Mouse (Mus musculus): ENCODE results near the gene Lsm12. TPM values are rescaled to one million over a fixed set of nuclear protein-coding genes. Genes with fewer than 3 reads are reported as not detected.

The Lsm12 gene
- polyA plus RNA-seq (2014; fragmentation: Illumina TruSeq; extraction: RNeasy Lipid Tissue Mini Kit (QIAGEN cat#74804); ENCODE audit: low replicate concordance): 50.0 TPM

GRCm38 (mm10) chr11:102184646-102185495 is at the start of gene Lsm12:
Gene Lsm12 (minus strand): TSS chr11:102185296.

GRCm38 (mm10) chr11:102230006-102230741 is 45.1 kb upstream of the Lsm12 start, which contains the start of gene Hdac5:
Gene Hdac5 (minus strand): TSS chr11:102230166.

GRCm38 (mm10) chr11:102189461-102190436 is 4.7 kb upstream of the Lsm12 start, which contains the start of gene G6pc3:
Gene G6pc3 (plus strand): TSS chr11:102189620.

GRCm38 (mm10) chr11:102156039-102156785 is 28.9 kb downstream of the Lsm12 start, which contains the start of gene Tmem101:
Gene Tmem101 (minus strand): TSS chr11:102156404.

GRCm38 (mm10) chr11:102145471-102146001 is 39.6 kb downstream of the Lsm12 start, which contains the start of gene Nags:
Gene Nags (plus strand): TSS chr11:102145513.

Other genes starting within 250 kb of the Lsm12 start
- gene Sost, start 218.3 kb downstream of the Lsm12 start, polyA plus RNA-seq (2014; fragmentation: Illumina TruSeq; extraction: RNeasy Lipid Tissue Mini Kit (QIAGEN cat#74804); ENCODE audit: low replicate concordance): not detected
- gene Cfap97d1, start 201.0 kb downstream of the Lsm12 start, polyA plus RNA-seq (2014; fragmentation: Illumina TruSeq; extraction: RNeasy Lipid Tissue Mini Kit (QIAGEN cat#74804); ENCODE audit: low replicate concordance): not detected
- gene Dusp3, start 198.3 kb downstream of the Lsm12 start, polyA plus RNA-seq (2014; fragmentation: Illumina TruSeq; extraction: RNeasy Lipid Tissue Mini Kit (QIAGEN cat#74804); ENCODE audit: low replicate concordance): 5.8 TPM
- 0.30 TPM for gene Mpp3, start 156.8 kb downstream of the Lsm12 start, polyA plus RNA-seq (2014; fragmentation: Illumina TruSeq; extraction: RNeasy Lipid Tissue Mini Kit (QIAGEN cat#74804); ENCODE audit: low replicate concordance)
- 3.2 TPM for gene Cd300lg, start 143.8 kb downstream of the Lsm12 start, polyA plus RNA-seq (2014; fragmentation: Illumina TruSeq; extraction: RNeasy Lipid Tissue Mini Kit (QIAGEN cat#74804); ENCODE audit: low replicate concordance)
- gene Mpp2, start 96.8 kb downstream of the Lsm12 start, polyA plus RNA-seq (2014; fragmentation: Illumina TruSeq; extraction: RNeasy Lipid Tissue Mini Kit (QIAGEN cat#74804); ENCODE audit: low replicate concordance): not detected
- not detected for gene Ppy, start 84.0 kb downstream of the Lsm12 start, polyA plus RNA-seq (2014; fragmentation: Illumina TruSeq; extraction: RNeasy Lipid Tissue Mini Kit (QIAGEN cat#74804); ENCODE audit: low replicate concordance)
- not detected for gene Pyy, start 77.5 kb downstream of the Lsm12 start, polyA plus RNA-seq (2014; fragmentation: Illumina TruSeq; extraction: RNeasy Lipid Tissue Mini Kit (QIAGEN cat#74804); ENCODE audit: low replicate concordance)
- gene Nags, start 39.8 kb downstream of the Lsm12 start, polyA plus RNA-seq (2014; fragmentation: Illumina TruSeq; extraction: RNeasy Lipid Tissue Mini Kit (QIAGEN cat#74804); ENCODE audit: low replicate concordance): 0.26 TPM
- gene Tmem101, start 28.9 kb downstream of the Lsm12 start, polyA plus RNA-seq (2014; fragmentation: Illumina TruSeq; extraction: RNeasy Lipid Tissue Mini Kit (QIAGEN cat#74804); ENCODE audit: low replicate concordance): 2.4 TPM
- 1.1 TPM for gene G6pc3, start 4.3 kb upstream of the Lsm12 start, polyA plus RNA-seq (2014; fragmentation: Illumina TruSeq; extraction: RNeasy Lipid Tissue Mini Kit (QIAGEN cat#74804); ENCODE audit: low replicate concordance)
- gene Hdac5, start 44.9 kb upstream of the Lsm12 start, polyA plus RNA-seq (2014; fragmentation: Illumina TruSeq; extraction: RNeasy Lipid Tissue Mini Kit (QIAGEN cat#74804); ENCODE audit: low replicate concordance): 1.2 TPM
- gene BC030867, start 63.6 kb upstream of the Lsm12 start, polyA plus RNA-seq (2014; fragmentation: Illumina TruSeq; extraction: RNeasy Lipid Tissue Mini Kit (QIAGEN cat#74804); ENCODE audit: low replicate concordance): not detected
- not detected for gene Asb16, start 83.4 kb upstream of the Lsm12 start, polyA plus RNA-seq (2014; fragmentation: Illumina TruSeq; extraction: RNeasy Lipid Tissue Mini Kit (QIAGEN cat#74804); ENCODE audit: low replicate concordance)
- gene Tmub2, start 99.6 kb upstream of the Lsm12 start, polyA plus RNA-seq (2014; fragmentation: Illumina TruSeq; extraction: RNeasy Lipid Tissue Mini Kit (QIAGEN cat#74804); ENCODE audit: low replicate concordance): 6.1 TPM
- 5.4 TPM for gene Atxn7l3, start 111.3 kb upstream of the Lsm12 start, polyA plus RNA-seq (2014; fragmentation: Illumina TruSeq; extraction: RNeasy Lipid Tissue Mini Kit (QIAGEN cat#74804); ENCODE audit: low replicate concordance)
- 22.9 TPM for gene Ubtf, start 134.4 kb upstream of the Lsm12 start, polyA plus RNA-seq (2014; fragmentation: Illumina TruSeq; extraction: RNeasy Lipid Tissue Mini Kit (QIAGEN cat#74804); ENCODE audit: low replicate concordance)
- not detected for gene Slc4a1, start 180.9 kb upstream of the Lsm12 start, polyA plus RNA-seq (2014; fragmentation: Illumina TruSeq; extraction: RNeasy Lipid Tissue Mini Kit (QIAGEN cat#74804); ENCODE audit: low replicate concordance)
- gene Rundc3a, start 208.1 kb upstream of the Lsm12 start, polyA plus RNA-seq (2014; fragmentation: Illumina TruSeq; extraction: RNeasy Lipid Tissue Mini Kit (QIAGEN cat#74804); ENCODE audit: low replicate concordance): not detected
- gene Slc25a39, start 222.7 kb upstream of the Lsm12 start, polyA plus RNA-seq (2014; fragmentation: Illumina TruSeq; extraction: RNeasy Lipid Tissue Mini Kit (QIAGEN cat#74804); ENCODE audit: low replicate concordance): 4.1 TPM
- gene Grn, start 245.0 kb upstream of the Lsm12 start, polyA plus RNA-seq (2014; fragmentation: Illumina TruSeq; extraction: RNeasy Lipid Tissue Mini Kit (QIAGEN cat#74804); ENCODE audit: low replicate concordance): 2.2 TPM

All from small intestine, adult 10 weeks (tissue).